Mouse (Mus musculus) erythroblast, embryonic 14.5 days (primary cell): ENCODE data around the gene Hmgn5.

Source experiments
- GATA1 ChIP-seq: IDR thresholded peaks from 2 replicates; pipeline ENCODE4 v1.6.1; 2012; ENCODE audit warnings: low read length, inconsistent platforms, mixed read lengths
- TAL1 ChIP-seq: IDR thresholded peaks from 3 replicates; pipeline ENCODE4 v1.6.1; 2012; ENCODE audit warnings: low read length, inconsistent platforms, mixed read lengths

DNA sequence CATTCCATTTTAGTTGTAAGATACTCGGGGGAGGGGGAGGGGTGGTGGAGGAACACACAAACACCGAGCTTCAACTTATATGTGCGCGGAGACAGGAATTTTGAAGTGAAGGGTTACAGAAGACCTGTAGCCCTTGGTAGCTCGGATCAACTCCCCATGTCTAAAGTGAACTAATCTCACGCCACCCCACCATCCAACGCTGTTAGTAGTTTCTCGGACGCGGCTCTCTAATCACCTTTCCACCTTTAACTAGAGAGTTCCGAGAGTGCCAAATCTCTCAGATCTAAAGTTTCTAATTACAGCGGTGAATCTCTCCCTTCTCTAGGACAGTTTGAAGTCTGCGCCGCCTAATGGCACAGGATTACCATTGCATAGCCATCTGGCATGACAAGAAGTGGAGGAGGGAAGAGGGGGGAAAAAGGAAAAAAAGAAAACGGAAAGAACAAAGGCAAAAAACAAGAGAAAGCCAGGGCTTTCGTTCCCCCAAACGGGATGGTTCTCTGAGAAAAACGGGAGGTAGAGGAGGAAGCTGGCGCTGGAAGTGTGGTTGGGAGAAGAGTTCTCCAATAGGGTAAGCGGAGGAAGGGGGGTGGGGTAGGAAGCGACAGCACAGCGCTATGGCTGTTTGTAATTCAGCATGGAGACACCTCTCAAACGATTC, 703 bp downstream of the Hmgn5 start:
- TF ChIP-seq TAL1 (no peak), GATA1 (no peak)
